Mouse (Mus musculus) neural tube, embryonic 10.5 days (tissue): ENCODE data around the gene Palm2.
"Not testable (repeated sequence)": the region's sequence is repeated elsewhere in the genome, so short reads cannot be mapped to it uniquely, and the experiment has no call there.

Experiments used
- DNase-seq: peaks from one replicate; pipeline ENCODE4 v3.0.0-alpha.2; 2017; ENCODE audit warnings: low spot score; ENCODE audit errors: extremely low spot score

The Palm2 gene

DNA sequence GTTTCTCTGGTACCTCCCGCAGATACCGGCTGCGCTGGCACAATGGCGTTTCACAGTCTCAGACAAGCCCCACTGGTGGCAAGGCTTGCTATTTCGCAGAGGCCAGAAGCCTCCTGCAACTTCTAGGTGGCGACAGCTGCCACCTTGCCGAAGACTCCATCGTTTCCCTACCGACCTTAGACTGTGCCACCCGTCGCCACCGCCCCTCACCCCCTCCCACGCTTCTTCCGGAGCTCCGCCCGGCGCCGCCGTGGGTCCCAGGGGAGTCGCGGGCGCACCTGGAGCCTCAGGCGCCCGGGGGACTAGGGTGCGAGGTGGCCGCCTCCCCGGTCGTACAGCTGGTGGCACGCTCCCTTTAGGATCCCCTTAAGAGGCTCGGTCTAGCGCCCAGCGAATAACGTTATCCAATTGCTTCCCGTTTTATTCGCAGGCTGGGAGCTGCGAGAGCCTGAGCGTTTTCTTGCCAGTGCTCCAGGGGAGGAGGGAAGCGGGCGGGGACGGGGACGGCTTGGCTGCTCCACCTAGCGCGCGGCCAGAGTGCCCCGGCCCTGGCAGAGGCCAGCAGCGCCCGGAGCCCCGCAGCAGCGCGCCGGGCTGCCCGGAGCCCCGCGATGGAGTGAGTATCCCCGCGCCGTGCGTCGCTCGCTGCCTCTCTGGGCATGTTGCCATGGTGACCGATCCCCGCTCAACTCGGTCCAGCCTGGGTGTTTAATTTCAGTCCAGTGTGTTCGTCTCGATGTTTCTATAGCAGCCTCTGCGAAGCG, at the start of gene Palm2:
Palm2 (plus strand) TSS at position 307 of the 764 bp plus-strand sequence.
- peak; percentile 80 for DNase-seq

DNA sequence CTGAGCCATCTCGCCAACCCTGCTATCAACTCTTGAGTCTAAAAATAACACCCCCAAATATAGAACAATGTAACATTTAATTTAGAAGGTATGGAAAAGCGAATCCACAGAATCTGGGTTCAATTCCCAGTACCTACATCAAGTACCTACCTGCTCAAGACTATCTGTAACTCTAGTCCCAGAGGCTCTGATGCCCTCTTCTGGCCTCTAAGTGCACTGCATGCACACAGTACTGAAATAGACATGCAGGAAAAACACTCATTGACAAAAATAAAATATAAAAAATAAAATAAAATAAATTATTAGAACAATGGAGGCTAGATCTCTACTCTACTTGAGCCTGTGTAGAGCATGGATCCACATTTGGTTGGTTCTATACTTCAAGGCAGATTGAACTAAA, 49.7 kb upstream of the Palm2 start:
- DNase-seq: no peak

DNA sequence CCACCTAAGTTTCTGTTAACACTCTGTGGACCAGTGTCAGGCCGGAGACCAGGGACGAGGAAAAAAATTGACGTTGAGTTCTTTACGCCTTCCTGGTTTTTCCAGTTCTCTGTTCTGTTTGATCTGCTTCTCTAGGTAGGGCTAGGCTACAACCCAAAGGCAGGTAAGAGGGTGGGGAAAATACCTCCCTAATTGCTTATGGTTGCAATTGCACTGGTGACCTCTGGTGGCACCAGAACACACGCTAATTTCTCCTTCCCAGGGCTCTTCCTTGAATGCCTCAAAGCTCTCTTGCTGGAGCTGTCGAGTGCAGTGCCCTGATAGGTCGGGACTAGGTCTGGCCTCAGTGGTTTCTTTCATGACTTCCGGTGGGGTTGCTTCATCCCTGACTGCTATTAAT, 42.9 kb upstream of the Palm2 start:
- DNase-seq: no peak

DNA sequence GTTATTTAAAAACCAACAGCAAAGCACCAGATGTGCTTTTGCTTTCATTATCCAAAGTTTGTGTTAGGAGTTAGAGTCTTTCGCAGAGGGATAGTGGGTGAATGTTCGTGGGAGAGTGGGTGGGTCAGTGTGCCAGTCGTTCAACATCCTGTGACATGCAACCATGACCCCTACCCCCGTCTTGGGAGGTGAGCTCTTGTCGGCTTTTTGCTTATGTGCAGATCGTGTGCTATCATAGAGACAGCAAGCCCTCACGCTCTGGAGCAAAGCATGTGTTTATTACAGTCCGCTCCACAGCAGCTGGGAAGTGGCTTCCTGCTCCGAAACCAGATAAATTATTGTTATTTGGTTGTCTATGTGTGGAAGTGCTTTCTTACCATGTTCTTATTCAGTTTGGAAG, 37.6 kb upstream of the Palm2 start:
- no peak for DNase-seq

DNA sequence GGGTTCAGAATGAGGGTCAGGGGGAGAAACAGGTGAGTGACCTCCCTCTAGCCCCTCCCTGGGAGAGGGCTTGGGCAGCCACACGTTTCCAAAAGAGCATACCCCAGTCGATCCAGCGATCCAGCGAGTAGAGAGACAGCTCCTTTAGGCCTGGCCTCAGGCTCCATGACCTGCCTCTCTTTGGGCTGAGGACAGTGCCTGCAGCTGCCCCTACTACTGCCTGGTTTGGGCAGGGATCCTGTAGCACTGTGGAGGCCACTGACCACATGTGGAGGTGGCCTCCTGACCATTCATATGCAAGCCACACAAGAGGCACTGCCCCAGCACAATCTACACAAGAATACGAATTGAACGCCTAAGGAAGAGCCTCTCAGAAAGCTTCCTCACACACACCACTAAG, 21.7 kb upstream of the Palm2 start:
- not testable (repeated sequence) for DNase-seq

DNA sequence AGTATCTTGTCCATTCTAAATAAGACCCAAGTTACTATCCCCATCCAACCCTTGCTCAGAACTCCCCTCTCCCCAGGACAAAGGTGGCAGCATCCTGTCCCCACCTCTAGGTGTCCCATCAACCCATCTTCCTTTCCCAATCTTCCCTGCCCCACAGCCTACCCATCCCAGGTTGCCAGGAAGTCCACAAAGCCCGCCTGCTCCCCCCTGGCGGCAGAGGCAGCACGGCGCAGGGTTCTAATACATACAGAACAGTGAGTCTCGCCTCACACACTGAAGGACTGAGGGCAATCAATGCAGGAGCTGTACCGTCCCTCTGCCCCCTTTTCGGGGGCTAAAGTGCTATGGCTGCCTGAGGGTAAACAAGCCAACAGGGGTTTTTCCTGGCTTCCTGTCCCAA, 21.0 kb upstream of the Palm2 start:
- DNase-seq: no peak

DNA sequence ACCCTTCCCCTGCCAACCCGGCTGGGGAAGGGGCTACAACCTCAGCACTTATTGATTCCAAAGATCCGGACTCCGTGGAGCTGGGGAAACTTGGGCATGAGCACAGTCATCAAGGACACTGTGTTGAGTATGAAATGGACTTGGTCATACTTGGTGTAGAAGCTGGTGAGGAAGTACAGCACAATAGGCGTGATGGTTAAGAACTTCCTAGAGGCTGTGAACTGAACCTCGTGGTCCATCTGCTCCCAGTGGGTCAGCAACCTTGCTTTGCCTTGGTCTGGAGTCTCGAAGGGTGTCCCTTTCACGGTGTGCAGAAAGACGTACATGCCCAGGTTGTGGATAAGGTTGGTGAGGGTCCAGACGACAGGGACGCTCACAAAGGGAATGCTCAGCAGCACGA, 20.4 kb upstream of the Palm2 start:
- not testable (repeated sequence) for DNase-seq

DNA sequence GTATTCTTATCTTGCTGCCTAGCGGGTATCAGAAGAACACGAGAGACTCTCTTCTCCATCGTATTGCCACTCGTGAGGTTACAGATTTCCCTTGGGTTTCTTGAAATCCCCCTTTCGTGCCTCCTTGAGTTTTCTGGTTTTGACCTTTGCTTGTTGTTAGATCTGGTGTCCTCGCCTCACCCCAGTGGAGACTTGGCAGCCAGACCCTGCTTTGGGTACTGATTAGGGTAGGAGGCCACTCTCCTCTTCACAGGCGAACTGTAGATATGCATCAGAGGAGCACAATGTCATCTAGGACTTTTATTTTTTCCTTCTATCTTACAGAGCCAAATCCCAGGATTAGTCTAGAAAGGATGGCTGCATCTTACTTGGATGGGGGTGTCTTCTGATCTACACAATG, 10.0 kb upstream of the Palm2 start:
- DNase-seq: no peak

DNA sequence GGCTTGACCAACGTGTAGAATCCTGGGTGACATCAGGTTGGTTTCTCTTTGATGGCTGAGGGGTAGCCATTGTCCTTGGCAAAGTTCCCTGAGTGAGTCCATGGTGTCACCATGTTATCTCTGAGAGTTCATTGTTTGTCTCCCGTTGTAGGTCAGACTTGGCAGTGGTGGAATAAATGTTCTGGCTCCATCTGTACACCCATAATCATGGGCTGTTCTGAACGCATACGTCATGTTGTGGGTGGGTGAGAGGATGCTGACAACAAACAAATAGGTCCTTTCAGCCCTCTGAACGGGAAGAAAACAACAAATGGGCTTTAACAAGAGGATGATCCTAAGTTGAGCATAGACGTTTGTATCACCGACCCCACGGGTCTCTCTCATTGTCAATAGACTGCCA, 5.7 kb upstream of the Palm2 start:
- DNase-seq: no peak

DNA sequence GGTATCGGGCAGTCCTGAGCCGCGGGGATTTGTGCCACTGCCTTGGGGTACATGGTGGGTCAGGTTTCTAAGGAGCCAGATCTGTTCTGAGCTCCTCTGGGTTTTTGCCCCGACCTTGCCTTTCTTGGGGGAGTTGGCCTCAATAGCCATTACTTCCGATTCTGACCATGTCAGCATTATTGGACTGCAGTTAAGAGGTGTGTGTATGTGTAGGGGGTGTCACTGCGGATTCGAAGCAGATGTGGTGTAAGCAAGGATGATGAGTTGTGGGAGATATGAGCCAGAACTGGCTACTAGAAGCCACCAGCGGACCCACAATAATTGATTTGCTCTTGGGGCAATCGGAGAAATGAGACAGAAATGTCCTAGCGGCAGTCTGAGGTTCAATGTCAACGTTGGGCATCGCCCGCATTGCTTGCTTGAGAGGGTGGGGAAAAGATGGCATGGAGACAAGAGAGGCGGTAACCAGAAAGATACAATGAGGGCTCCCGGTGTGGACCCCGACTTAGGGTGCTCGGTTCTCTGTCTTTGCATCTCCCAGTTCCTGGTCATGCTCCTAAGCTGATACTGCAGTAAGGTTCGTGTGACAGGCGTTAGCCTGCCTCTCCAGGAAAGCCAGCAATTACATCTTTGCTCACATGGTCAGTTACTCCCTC, 786 bp downstream of the Palm2 start:
- no peak for DNase-seq

DNA sequence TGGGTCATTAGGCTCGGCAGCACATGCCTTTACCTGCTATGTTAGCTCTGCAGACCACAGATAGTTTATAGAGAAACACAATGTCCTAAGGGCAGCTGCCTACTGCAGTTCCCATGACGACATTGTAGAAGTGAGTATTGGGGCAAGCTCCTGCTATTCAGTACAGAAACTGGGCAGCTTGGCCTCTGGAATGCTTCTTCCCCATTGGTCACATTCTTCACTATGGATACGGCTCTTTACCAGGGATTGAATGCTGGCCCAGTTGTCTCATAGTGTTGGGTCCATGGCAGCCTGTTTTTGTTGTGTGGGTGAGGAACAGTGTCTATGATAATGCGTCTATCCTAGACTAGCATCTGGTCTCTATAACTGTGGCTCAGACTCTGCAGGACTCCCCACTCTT, 2.2 kb downstream of the Palm2 start:
- no peak for DNase-seq

DNA sequence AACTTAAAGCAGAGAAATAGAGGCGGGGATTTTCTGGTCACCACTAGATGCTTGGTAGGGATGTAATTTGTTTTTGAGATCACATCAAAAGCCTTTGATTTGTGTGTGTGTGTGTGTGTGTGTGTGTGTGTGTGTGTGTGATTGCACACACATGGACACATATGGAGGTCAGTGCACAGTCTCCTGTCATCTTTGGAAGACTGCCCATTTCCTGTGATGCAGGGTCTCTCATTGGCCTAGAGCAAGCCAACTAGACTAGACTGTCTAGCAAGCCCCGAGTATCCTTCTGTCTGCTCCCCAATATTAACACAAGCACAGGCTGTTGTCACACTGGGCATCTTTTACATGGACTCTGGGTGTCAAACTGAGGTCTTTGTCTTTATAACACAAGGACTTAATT, 12.0 kb downstream of the Palm2 start:
- no peak for DNase-seq

DNA sequence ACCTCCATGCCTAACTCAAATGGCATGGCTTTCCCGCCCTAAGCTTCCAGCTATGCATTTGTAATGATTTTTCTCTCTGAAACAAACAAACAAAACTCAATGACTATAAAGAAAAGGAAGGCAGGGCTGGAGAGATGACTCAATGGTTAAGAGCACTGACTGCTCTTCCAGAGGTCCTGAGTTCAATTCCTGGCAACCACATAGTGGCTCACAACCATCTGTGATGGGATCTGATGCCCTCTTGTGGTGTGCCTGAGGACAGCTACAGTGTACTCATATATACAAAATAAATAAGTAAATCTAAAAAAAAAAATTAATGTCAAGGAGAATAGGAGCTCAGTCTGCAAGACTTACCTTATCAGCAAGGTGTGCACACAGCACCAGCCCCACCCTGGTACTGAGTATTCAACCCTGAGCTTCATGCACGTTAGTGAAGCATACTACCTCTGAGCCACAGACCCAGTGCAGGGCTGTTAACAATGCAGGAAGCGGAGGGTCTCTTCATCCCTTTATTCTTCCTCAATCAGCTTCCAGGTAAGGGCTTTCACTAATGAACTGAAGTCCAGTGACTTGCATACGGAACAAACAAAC, 12.9 kb downstream of the Palm2 start:
- DNase-seq: no peak

DNA sequence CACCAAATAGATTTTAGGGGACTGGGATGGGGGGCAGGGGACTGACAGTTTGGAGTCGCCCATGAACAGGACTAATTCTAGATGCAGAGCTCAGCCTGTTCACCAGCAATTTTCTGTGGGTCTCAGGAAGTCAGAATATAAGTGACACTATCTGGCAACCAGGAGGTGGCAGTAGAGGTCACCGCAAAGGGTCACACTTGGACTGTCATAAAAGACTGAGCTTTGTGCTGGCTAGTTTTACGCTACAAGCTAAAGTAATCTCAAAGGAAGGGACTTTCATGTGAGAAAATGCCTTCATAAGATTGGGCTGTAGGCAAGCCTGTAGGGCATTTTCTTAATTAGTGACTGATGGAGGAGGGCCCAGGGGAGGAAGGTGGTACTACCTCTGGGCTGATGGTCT, 17.8 kb downstream of the Palm2 start:
- peak; percentile 61 for DNase-seq

DNA sequence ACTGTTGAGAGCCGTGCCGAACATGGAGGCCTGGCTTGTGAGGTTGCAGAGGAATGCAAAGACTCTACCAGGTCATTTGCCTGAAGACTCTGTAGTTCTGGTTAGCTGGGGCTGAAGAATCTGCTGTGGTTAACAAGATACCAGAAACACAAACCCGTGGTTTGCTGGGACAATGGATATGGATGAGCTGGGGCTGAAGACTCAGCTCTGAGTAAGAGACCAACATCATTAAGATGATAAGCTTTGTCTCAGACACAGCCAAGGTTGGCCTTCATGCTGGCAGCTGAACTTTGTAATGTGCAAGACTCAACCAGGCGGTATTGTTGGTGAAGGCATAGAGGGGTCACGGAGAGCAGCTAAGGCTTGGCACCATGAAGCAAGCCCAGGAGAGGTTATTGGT, 18.6 kb downstream of the Palm2 start:
- DNase-seq: no peak

DNA sequence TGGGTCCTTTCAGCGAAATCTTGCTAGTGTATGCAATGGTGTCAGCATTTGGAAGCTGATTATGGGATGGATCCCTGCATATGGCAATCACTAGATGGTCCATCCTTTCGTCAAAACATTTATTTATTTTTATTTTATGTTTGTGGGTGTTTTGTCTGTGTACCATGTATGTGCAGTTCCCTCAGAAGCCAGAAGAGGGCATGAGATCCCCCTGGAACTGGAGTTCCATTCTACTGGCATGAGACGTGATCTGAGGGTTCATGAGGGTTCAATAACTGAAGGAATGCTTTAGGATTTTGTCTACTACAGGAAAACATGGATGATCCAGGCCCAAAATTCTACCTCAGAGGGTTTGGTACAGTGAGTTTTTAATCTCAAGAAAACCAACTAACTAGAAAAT, 28.3 kb downstream of the Palm2 start:
- DNase-seq: no peak

DNA sequence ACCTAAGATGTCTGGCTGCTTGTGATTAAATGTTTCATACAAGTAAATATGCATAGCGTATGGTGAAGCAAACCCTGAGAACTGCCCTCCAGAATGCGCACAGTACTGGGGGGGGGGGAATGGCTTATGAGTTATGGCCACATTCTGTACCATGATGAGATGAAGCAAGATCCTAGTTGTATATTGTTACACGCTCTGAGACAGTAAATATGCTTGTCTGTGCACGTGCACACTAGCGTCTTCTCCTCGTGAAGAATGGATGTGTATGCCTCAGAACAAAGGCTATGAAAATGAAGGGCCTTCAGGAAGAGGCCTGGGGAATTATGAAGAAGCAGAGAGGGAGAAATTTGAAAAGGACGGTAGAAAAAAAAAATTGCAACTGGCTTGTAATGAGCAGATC, 48.4 kb downstream of the Palm2 start:
- no peak for DNase-seq

DNA sequence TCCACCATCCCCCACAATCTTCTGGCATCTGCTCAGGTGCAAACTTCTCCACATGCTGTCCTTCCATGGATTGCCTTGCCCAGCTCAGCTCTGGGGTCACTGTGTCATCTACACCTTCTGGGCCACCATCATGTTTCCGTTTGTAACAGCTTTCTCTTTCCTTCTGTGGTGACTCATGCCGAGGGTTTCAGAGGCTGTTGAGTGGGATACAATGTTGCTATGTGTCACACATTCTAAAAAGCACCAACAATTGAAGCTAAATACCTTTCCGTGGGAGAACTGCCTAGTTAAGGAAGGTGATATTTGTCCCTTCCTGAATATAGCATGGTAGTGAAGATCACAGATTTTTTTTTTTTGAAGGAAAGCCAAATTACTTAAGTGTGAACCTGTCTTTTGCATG, 52.3 kb downstream of the Palm2 start:
- DNase-seq: no peak

DNA sequence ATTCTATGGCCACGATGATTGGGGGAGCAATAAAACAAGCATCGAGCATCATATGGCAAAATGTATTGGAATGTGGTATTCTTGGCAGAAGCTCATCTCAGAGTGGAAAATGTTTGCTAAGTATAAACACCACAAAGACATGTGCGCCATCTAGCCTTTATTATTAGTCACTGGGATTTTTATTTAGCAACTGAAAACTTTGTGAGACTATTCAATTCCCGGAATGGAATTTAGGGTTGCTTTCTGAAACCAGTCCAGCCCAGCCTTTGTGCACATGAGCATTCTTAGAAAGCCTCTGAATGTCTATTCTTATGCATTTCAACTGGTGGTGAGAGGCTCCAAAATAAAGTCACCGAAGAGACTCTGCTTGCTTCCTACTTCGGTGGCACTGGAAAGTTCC, 55.8 kb downstream of the Palm2 start:
- no peak for DNase-seq

DNA sequence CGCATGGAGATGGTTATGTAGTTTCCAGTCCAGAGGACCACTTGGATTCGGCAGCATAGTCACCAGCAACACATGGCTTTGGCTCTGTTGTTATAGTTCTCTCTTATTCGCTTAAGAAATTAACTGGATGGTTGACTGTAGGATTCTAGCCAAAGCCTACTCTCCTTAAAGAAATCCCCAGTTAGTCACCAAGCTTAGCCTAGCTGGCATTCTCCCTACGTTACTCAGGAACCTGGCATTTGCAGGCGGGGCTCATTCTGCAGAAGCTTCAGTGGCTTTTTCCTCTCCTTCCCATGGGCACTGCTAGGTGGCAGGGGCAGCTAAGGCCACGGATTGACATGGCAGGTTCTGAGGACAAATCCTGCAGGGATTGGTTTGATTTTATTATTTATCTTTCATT, 70.7 kb downstream of the Palm2 start:
- DNase-seq: no peak

DNA sequence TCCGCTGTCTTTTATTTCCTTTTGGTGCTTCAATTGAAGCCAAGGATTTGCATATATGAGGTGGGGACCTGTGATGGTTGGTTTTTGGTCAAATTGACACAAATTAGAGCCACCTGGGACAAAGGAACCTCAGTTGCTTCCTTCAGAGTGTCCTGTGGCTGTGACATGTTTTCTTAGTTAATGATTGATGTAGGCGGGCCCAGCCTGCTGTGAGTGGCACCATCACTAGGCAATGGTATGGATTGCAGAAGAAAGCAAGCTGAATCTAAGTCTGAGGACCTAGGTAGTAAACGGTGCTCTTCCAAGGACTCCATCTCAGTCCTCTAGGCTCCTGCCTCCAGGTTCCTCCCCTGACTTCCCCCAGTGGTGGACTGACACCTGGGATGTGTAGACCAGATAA, 76.5 kb downstream of the Palm2 start:
- no peak for DNase-seq

DNA sequence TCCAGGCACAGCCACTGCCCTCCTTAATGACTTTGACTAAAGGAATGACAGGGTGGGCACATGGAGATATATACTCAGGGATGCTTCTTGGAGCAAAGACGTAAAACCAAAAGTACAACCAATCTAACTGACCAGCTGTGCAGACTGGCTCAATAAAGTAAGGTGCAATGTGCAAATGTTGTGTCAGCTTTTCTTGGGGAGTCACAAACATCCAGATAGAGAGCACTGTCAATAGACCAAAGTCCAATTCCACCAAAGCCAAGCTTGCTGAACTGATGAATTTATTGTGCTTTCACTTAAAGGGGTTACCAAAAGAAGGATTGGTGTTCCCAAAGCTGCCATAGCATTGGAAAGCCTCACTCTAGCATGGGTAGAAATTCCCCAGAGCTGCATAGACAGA, 77.7 kb downstream of the Palm2 start:
- DNase-seq: no peak
